Mouse (Mus musculus): ENCODE data around the gene Lrrtm3. TPM values are rescaled to one million over a fixed set of nuclear protein-coding genes. Genes with fewer than 3 reads are reported as not detected.

Gene Lrrtm3
- total and polyA plus RNA-seq, 3 experiments: 0.08 to 0.43 (median 0.14) TPM

GRCm38 (mm10) chr10:63886449-63887088, 203.5 kb downstream of the Lrrtm3 start:
- intact Hi-C loops (cut with DNase I): loop anchor here (10.0 kb wide), 1 partner anchor 68 kb away; no protein-coding TSS in a partner anchor
- Histone ChIP-seq H3K79me2 (replicated peaks; ENCODE audit: control insufficient read depth, insufficient read depth, low read length) (no peaks in the 10 kb centered on the region), H3K27me3 (ENCODE audit: control insufficient read depth, insufficient read depth, low read length) (no peaks in the 10 kb centered on the region), H3K27ac (no peak overlapping the region), H3K4me3 (peak overlapping the region; percentile 39), H3K9ac (ENCODE audit: low read depth, low read length) (0 out of 2 replicates have a peak overlapping the region, but pooled peaks have one; percentile 6), H3K36me3 (ENCODE audit: control insufficient read depth, insufficient read depth, low read length) (no peaks in the 10 kb centered on the region), H3K4me1 (ENCODE audit: control insufficient read depth, insufficient read depth, low read length) (no peaks in the 10 kb centered on the region; the same call in 1 of the 2 replicates)
- TF ChIP-seq CTCF (IDR thresholded peaks at IDR 0.05): no peak
- no peak for TF ChIP-seq EP300 (IDR thresholded peaks at IDR 0.05; ENCODE audit: insufficient read depth, low read depth, low read length)
- no peak for TF ChIP-seq POLR2A (IDR thresholded peaks at IDR 0.05; ENCODE audit: insufficient read depth, low read depth, low read length)
- WGBS: 49% methylated on average over 23 of the region's 23 CpGs
- DNase-seq: peak; percentile 28 to 50

- 57% methylated on average over 5 of the region's 5 CpGs for WGBS
- Histone ChIP-seq H3K79me2 (replicated peaks; ENCODE audit: control insufficient read depth, insufficient read depth, low read length) (no peaks in the 10 kb centered on the region), H3K4me3 (no peak overlapping the region), H3K27ac (peak overlapping the region; percentile 0; the same call in 1 of the 2 replicates), H3K27me3 (ENCODE audit: control insufficient read depth, insufficient read depth, low read length) (no peaks in the 10 kb centered on the region), H3K9ac (ENCODE audit: low read depth, low read length) (no peak overlapping the region), H3K36me3 (ENCODE audit: control insufficient read depth, insufficient read depth, low read length) (no peaks in the 10 kb centered on the region), H3K4me1 (ENCODE audit: control insufficient read depth, insufficient read depth, low read length) (peaks cover 2% of the 10 kb centered on the region)
- DNase-seq: peak; percentile 67 to 84
- intact Hi-C loops (cut with DNase I): loop anchor here (10.0 kb wide), 1 partner anchor 74 kb away; no protein-coding TSS in a partner anchor
- no peak for TF ChIP-seq CTCF (IDR thresholded peaks at IDR 0.05)
- 0 out of 2 replicates have a peak, but pooled peaks have one; percentile 31 for TF ChIP-seq EP300 (IDR thresholded peaks at IDR 0.05; ENCODE audit: insufficient read depth, low read depth, low read length)
Observed at GRCm38 (mm10) chr10:63880462-63880903, 209.6 kb downstream of the Lrrtm3 start.

Other genes with a start within 250 kb of the Lrrtm3 start
- gene Gm10118, start 162.8 kb downstream of the Lrrtm3 start, total RNA-seq (2021): not detected
- gene Gm10118, start 162.8 kb downstream of the Lrrtm3 start, polyA plus RNA-seq (2012; rRNA removed): not detected in 2 replicates

Measured in heart, adult 2 months (tissue).